Mouse (Mus musculus): ENCODE data around the gene Ddx49.

The Ddx49 gene

DNA sequence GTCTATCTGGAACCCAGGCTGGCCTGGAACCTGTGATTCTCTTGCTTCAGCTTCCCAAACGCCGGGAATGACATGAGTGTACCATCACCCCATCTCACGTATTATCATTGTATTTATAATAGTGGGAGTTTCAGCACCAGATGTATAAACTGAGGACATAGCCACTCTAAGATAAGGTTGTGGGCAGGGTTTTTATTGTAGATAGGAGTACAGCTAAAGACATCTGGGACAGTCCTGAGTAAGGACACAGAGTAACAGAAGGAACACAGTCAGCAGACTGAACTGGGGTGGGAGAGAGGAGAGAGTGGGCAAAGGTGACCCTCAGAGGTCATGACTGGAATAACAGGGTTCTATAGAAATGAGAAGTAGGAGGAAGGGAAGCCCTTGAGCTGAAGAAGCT is 34.6 kb downstream of the Ddx49 start:
- no peak for DNase-seq (ENCODE audit: low spot score)

DNA sequence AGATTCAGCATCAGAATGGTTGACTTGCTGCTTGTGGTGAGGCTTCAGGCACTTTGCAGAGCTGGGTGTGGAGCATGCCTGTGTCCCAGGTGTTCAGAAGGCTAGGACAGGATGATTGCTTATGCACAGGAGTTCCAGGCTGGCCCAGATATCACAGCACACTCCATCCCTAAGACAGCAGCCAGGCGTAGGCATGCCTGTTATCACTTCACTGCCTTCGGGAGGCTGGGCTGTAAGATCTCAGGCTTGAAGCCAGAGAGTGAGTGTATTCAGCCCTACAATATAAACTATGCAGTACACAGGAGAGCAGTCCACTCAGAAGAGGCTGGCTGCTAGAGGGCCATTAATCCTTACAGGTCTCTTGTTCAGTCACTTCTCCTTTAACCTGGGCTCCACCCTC is 43.2 kb downstream of the Ddx49 start:
- no peak for DNase-seq (ENCODE audit: low spot score)

DNA sequence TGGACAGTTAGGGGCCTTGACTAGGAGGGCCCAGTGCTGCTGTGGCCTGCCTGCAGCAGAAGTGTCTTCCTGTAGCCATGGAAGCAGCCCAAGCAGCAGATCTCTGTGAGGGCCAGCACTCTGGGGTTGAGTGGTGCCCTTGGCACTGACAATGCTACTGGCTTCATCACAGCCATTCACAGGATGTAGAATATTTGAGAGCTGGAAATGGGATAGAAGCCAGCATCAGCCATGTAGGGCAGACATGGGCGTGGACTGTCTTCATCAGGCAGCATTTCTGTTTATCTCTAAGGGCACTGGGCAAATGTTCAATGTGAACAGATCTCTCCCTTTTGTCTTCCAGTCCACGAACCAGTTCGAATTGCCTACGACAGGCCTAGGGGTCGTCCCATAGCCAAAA is 43.7 kb downstream of the Ddx49 start:
- DNase-seq (ENCODE audit: low spot score) = no peak

DNA sequence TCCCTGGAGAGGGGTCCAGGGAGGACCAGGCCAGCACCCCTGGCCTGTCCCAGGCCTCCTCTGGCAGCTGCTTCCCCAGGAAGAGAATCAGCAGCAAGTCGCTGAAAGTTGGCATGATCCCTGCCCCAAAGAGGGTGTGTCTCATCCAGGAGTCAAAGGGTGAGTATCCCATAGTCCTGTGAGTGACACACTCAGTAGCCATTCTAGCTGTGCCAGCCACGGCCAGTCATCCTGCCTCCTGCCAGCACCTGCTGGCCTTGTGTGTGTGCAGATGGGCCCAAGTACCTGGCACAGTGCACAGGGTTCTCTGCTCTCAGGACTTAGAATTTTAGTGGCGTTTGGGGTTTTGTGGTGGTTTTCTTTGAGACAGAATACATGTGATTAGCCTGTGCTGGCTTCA is 44.8 kb downstream of the Ddx49 start:
- no peak for DNase-seq (ENCODE audit: low spot score)

DNA sequence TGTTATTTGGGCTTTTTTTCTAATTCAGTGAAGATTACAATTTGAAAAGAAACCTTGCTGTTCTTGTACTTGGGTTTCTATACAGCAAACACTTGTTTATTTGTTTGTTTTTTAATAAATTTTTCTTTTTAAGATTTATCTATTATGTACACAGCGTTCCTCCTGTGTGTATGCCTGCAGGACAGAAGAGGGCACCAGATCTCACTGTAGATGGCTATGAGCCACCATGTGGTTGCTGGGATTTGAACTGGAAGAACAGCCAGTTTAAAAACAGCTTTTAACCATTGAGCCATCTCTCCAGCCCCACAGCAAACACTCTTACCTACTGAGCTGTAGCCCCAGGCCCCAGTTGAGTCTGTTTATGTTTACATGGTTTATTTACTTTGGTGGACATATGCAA is 47.7 kb downstream of the Ddx49 start:
- no peak for DNase-seq (ENCODE audit: low spot score)

DNA sequence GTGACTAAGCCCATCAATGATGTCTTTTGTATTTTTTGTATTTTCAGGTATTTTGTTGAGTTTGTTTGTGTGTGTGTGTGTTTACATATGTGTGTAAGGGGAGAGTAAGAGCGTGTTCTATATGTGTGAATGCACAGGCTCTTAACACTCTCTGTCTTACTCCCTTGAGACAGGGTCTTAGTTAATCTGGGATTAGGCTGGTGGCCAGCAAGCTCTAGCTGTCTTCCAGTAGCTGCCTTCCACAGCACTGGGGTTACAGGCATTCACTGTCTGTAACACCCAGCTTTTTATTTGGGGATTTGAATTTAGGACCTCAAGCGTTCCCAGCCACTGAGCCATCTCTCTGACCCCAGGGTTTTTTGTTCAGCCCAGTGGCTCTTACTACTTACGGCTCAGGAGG is 54.4 kb downstream of the Ddx49 start:
- no peak for DNase-seq (ENCODE audit: low spot score)

DNA sequence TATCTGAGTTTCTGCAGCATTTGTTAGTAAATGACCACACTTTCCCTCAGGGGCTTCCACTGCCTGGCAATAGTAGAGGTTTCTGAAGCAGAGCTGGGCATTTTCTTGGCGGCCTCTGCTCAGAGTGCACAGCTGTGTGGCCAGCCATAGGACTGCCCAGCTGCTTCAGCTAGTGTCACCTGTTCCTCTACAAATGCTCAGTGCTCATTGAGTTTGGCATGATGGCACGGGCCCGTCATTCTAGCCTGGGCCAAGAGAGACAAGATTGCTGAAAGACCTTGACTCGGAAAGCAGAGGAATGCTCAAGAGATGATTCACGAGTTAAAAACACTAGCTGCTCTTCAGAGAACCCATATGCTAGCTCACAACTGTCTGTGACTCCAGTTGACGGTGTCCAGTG is 55.7 kb downstream of the Ddx49 start:
- DNase-seq (ENCODE audit: low spot score) = no peak

Measured in embryo, embryonic 10 days (tissue).